Mouse (Mus musculus) left cerebral cortex, postnatal 10 days (tissue): Measurements from ENCODE around the gene OR5BS1P. TPM values are rescaled to one million over a fixed set of nuclear protein-coding genes. Genes with fewer than 3 reads are reported as not detected.

ENCODE experiments used
- microRNA-seq: library from miRNA; unstranded; fragments of <30 nt; microRNA quantifications from one replicate; pipeline ENCODE4 v1.2.0, GENCODE M21; 2022
- total RNA-seq, 2 experiments: library from RNA; stranded (reverse); gene quantifications; 2 replicates each; pipeline ENCODE4 v1.2.3; 2021

The OR5BS1P gene
- total RNA-seq, 2 experiments from 2014 or later: not detected

Small RNA genes lying within 50 kb of the gene (microRNA-seq; reads per million reads assigned to microRNA genes)
- gene Mir1291: 4.3 reads per million, percentile 15 among the genes with 10 or more reads in this experiment

Other genes starting within 250 kb of the OR5BS1P start
- not detected for gene Gm44579, start 248.9 kb upstream of the OR5BS1P start, total RNA-seq
- 1 to 10 TPM in 1 of 2 experiments, not detected in 1; 1.6 TPM for gene Olfr287, start 248.8 kb upstream of the OR5BS1P start, total RNA-seq
- gene Olfr286, start 235.4 kb upstream of the OR5BS1P start, total RNA-seq: not detected
- not detected for gene H1fnt, start 212.6 kb upstream of the OR5BS1P start, total RNA-seq
- 1 to 10 TPM; 8.7 to 8.9 TPM for gene Zfp641, start 173.7 kb upstream of the OR5BS1P start, total RNA-seq
- not detected for gene Olfr285, start 152.5 kb upstream of the OR5BS1P start, total RNA-seq
- gene Olfr284, start 128.9 kb upstream of the OR5BS1P start, total RNA-seq: not detected
- not detected for gene Olfr283, start 89.0 kb upstream of the OR5BS1P start, total RNA-seq
- gene Olfr282, start 38.7 kb upstream of the OR5BS1P start, total RNA-seq: not detected
- not detected for gene Olfr281, start 17.3 kb upstream of the OR5BS1P start, total RNA-seq
- not detected for gene Lalba, start 12.8 kb downstream of the OR5BS1P start, total RNA-seq
- gene Olfr279, start 22.5 kb downstream of the OR5BS1P start, total RNA-seq: not detected
- gene Kansl2, start 64.4 kb downstream of the OR5BS1P start, total RNA-seq: 10 to 100 TPM; 62.2 to 64.0 TPM
- 10 to 100 TPM; 42.0 to 50.2 TPM for gene Ccnt1, start 101.0 kb downstream of the OR5BS1P start, total RNA-seq
- not detected for gene 4930415O20Rik, start 101.1 kb downstream of the OR5BS1P start, total RNA-seq
- 10 to 100 TPM; 37.1 to 38.1 TPM for gene Adcy6, start 140.2 kb downstream of the OR5BS1P start, total RNA-seq
- 100 to 1,000 TPM; 173 to 185 TPM for gene Cacnb3, start 160.9 kb downstream of the OR5BS1P start, total RNA-seq
- 10 to 100 TPM; 55.8 to 58.2 TPM for gene Ddx23, start 193.0 kb downstream of the OR5BS1P start, total RNA-seq
- 10 to 100 TPM; 68.6 to 70.1 TPM for gene Rnd1, start 207.6 kb downstream of the OR5BS1P start, total RNA-seq
- 10 to 100 TPM; 13.6 to 14.5 TPM for gene Ccdc65, start 238.3 kb downstream of the OR5BS1P start, total RNA-seq